Mouse (Mus musculus) right cerebral cortex, postnatal 14 days (tissue): ENCODE measurements around the gene Kcnc2.

Experiments used
- DNase-seq: peaks from one replicate; pipeline ENCODE4 v3.0.0; 2022

Gene Kcnc2

DNA sequence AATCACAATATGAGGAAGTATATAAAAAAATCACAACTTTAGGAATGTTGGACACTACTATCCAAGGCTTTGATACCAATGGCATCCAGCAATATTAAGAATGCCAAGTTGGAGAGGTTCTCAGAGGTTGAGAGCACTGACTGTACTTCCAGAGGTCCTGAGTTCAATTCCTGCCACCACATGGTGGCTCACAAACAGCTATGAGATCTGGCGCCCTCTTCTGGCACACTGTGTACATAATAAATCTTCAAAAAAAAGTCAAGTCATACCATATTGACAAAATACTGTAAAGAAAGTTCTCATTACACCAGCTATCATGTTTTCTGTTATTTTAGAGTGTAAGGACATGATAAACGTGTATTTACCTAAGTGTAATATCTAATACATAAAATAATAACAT lies 126.3 kb downstream of the Kcnc2 start:
- DNase-seq = no peak

DNA sequence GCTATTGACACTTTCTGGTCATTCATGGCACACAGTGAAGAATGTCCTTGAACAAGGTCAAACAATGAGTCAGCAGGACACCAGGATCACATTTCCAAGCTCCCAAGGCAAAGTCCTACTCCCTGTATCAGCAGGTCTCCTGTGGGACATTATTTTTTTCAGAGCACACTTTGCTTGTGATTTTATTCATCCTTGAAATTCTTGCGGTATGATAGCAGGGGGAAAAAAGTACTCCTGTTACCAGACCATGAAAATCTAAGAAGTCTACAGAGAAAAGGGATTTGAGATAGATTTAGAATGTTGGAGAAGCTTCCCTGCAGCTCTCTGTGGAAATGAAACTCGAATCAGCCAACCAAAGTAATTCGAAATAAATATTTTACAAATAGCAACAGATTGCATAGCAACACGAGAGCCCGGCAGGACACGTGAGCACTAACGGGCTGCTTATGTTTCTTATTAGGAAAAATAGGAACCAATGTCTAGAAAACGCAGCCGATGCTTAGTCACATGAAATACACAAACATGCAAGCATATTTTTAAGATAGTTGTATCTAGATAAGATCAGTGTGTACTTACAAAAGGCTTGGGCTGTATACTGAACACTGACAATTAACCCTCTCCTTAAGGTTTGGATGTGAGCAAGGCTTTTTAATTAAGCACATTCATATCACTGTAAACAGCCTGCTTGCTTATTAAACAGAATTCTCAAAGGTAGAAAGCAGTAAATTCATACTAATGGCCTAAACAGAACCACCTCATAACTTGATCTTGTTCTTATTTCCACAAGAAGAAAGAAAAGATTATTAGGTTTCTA lies 129.9 kb downstream of the Kcnc2 start:
- no peak for DNase-seq

DNA sequence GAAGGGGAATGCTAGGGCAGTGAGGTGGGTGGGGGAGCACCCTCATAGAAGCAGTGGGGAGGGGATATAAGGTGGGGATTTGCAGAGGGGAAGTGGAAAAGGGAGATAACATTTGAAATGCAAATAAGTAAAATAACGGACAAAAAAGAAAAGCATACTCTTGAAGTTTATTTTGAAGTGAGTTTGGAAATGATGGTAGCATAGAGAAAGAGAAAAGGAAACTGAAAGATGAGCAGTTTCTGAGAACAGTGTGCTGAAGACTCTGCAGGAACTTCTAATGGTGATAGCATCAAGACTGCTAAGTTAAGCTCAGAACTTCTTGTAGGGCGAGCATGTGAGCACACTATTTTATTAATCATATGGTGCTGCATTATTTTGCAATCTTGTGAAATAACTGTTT lies 138.6 kb downstream of the Kcnc2 start:
- no peak for DNase-seq

DNA sequence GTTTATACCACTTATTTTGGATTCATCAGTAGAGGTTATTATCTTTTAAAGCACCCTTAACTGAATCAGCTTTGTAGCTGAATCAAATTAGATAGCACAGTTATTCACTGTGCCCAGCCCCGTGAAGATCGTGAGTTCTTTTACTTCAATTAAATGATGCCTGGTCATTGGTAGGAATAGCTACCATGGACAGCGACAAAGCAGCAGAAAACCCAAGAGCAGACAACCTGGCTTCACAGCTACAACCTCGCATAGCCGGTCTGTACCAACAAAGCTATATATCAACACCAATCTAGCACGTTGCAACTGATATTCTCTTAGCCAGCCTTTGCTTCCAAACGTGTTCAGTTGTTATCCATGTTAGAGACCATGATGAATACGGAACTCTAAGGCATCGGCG lies 152.4 kb downstream of the Kcnc2 start:
- DNase-seq = no peak

DNA sequence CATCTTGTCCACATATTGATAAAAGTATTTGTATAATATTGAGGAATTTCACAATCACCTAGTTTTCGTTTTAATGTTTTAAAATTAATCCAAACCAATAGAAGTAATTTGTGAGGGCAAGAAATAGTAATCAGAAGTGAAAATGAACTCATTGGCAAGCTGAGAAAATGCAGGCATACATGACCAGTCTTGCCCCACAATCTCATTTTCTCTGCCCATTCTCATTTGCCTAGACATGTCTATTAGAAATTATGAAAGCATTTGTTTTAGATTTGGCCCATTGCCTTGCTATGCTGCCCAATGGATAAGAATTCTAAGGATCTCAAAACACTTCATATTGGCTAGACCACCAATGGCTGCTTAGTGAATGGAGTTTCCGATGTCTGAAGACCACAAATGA lies 166.0 kb downstream of the Kcnc2 start:
- DNase-seq = no peak

DNA sequence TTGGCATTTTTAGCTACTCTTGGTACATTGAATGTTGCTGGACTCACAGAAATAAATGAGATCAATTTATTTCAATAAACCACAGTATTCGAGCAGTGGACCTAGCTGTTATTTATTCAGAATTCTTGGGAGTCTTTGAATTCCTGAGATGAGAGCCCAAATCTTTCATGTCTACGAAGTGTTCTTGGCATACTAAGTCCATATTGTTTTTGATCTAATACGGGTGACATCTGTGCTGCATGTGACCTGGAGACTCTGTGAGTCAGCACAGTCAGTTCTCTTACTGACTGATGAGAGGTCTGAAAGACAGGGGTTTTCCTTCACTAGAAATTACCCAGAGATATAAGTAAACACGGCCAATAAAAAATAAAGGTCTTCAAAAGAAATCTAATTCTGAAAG lies 173.7 kb downstream of the Kcnc2 start:
- DNase-seq = no peak

DNA sequence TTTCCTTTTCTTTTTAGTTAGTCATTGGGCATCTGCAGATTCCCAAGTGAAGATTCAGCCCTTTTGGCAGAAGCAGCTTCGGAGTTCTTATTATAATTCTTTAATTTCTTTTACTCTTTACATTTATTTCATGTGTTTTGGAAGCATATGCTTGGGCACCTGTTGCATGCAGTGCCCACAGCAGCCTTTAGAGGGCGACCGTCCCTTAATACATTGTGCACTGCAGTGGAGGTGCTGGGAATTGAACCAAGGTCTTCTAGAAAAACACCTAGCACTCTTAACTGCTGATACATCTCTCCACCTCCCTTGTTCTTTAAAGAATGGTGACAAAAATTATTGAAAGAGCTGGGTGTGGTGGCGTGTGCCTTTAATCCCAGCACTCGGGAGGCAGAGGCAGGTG lies 180.0 kb downstream of the Kcnc2 start:
- no peak for DNase-seq

DNA sequence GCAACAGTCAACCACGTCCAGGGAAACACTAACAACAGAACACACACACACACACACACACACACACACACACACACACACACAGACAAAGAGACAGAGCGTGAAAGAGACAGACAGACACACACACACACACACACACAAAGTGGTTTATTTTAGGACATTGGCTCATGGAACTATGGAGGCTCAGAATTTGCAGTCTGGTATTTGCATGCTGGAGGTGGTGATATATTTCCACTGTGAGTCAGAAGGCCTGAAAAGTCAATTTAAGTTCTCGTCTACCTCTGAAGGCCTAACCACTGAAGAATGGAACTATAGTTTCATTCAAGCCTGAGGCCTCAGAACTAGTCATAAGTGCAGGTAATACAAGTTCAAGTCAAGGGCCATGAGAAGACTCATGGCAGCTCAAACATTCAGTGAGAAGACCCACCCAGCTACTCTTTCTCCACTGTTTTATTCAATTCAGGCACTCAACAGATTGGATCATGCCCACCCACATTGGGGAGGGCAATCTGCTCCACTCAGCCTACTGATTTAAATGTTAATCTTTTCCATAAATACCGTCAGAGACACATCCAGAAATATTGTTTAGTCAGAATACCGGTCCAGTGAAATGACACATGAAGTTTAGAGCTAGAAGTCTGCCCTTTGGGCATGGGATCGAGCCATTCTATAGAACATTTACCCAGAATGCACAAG lies 197.9 kb downstream of the Kcnc2 start:
- DNase-seq = no peak

DNA sequence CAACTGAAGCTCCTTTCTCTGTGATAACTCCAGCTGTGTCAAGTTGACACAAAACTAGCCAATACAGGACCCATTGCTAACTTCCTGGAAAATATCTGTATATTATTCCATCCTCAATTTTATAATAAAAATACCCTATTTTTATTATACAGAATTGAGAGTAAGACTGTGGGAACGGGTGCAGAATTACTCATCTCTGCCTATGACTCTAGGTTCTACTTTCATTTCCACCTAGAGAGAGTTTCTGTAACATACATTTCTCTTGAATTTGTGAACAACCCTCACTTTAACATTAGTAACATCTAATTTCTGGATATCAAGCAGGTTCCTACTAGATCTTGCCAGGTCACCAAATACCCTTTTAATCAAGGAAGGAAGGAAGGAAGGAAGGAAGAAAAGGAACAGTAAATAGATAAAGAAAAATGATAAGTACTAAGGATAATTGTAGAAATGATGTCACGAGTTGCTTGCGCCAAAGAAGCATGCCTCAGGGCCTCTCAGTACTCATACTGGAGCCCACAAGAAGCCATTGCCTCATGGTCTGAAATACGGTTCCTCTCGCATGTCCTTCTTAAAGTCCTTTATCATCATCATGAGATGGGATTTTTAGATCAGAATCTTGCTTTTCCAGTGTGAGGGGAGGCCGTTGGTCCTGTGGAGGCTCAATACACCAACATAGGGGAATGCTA lies 203.3 kb downstream of the Kcnc2 start:
- DNase-seq = no peak

DNA sequence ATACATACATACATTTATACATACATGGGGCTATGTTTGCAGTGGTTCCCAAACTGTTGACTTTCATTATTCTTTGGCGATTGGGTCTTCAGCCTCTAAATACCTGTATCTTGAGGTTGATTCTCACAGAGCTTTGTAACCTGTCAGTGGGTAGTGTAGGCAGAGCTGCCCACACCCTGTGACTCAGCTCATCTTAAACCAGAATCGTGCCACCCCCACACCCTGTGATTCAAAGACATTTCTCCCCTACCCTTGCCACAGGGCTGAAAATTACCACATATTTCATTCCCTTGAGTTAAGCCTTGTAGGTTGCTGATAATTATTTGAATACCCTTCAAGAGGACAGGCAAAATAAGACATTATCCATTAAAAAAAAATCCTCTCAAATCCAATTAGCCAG lies 210.5 kb downstream of the Kcnc2 start:
- DNase-seq = no peak

DNA sequence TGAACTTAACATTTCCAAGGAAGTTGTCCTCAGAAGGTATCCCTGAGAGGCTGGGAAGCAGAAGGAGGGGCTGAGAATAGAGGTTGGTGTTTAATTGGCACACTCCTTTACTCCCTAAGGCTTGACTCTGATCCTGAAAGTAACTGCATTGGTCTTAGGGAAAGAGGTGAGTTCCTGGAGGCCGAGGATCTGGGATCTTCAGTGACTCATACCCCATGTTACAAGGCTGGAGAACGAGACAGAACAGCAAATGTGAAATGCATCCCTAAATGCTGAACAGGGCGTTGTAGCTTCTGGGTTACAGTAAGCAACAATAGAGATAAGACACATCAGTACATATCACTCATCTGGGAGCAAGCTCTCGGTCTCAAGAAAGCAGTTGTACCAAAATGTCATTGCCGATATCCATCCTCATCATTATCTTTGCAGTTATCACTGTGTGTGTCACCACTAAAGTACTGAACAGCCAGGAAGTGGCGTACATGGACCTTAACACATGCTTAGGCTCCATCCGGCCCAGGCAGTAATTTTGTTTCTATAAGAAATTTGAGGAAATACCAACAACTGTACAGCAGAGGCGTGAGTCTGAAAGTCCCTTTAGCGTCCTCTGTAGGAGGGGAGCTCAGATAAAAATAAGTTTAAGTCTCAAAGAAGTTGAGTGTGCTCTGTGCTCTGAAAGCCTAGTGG lies 211.1 kb downstream of the Kcnc2 start:
- no peak for DNase-seq

DNA sequence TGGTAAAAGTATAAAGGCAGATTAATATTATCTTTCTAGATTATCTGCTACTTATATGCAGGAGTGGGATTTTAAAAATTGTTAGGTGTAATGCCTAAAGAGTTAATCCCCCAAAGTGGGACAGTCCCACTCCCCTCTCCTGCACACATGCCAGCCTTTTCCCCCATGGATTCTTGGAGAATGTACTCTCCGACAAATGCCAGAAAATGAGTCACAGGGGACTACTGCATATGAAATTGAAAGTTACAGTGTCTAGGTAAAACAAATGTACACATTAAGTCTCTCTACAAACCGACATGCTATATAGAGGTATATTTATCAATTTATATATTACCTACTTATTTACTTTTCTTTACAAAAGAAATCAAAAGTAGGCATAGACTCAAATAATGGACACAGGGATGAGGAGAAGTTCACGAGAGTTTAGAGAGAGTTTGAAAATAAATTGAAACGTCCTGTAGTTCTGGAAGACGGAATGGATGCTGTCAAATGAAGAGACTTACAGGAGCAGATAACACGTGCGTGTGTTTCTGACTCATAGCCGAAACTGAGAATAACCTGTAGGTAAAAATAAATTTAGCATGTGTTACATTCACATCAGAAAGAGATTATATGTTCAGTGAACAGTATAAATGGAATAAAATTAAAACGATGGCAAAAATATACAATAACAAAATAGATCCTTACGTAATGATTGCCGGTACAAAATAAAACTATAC lies 213.6 kb downstream of the Kcnc2 start:
- DNase-seq = no peak

DNA sequence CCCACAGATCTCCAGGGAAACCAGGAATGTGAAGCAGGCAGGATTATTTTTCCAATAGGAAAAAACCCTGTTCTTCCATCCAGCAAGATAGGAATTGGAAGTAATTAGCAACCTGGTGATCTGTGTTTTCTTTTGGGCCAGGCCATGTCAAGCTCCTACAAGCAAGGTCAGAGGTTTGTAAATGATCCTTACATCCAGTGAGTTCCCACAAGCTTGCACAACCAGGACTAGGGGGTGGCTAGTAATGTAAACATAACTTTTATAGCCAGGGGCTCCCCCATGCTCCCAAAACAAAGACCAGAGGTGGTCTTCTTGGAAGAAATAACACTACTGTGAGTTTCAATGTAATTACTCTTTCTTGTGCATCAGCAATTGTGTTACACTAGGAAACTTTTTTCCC lies 214.9 kb downstream of the Kcnc2 start:
- no peak for DNase-seq

DNA sequence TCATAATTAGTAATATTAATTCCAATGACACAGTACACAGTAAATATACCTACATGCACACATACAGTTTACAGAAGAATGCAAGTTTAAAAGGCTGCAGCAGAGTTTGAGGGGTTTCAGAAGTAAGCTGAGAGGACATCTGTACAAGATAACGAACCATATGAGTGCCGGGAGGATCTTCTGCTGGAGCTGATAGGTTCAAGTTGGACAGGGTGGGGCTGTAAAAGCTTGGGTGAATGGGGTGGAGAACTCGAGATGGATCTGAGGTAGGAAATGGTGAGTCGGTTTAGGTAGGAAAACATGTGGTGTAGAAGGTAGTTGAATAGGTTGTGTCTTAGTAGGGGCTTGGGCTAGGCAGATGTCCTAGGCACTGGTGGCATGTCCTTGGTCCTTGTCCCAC lies 217.8 kb downstream of the Kcnc2 start:
- DNase-seq = no peak
